Mouse (Mus musculus): ENCODE data around the gene Rasal2.

Rasal2 gene

GRCm38 (mm10) chr1:157412454-157413369 lies at the start of gene Rasal2:
Gene Rasal2, minus strand, starts transcription at chr1:157412595.
- peak; percentile 97 for DNase-seq (ENCODE audit: low read depth, low spot score)
- H3K36me3 ChIP-seq (ENCODE audit: control insufficient read depth, insufficient read depth, low read length, poor library complexity, severe bottlenecking): no peaks in the 10 kb centered on the region

GRCm38 (mm10) chr1:157461276-157461675 lies 48.9 kb upstream of the Rasal2 start:
- no peaks in the 10 kb centered on the region for H3K36me3 ChIP-seq (ENCODE audit: control insufficient read depth, insufficient read depth, low read length, poor library complexity, severe bottlenecking)
- DNase-seq (ENCODE audit: low read depth, low spot score): no peak
- no peaks in the 10 kb centered on the region for H3K27me3 ChIP-seq (ENCODE audit: control insufficient read depth, insufficient read depth, low read length, poor library complexity, severe bottlenecking)

More at GRCm38 (mm10) chr1:157412454-157413369, at the start of gene Rasal2:
- no peaks in the 10 kb centered on the region for H3K27me3 ChIP-seq (ENCODE audit: control insufficient read depth, insufficient read depth, low read length, poor library complexity, severe bottlenecking)

- H3K36me3 ChIP-seq (ENCODE audit: control insufficient read depth, insufficient read depth, low read length, poor library complexity, severe bottlenecking): no peaks in the 10 kb centered on the region
- no peak for DNase-seq (ENCODE audit: low read depth, low spot score)
- H3K27me3 ChIP-seq (ENCODE audit: control insufficient read depth, insufficient read depth, low read length, poor library complexity, severe bottlenecking): no peaks in the 10 kb centered on the region
These were observed 47.5 kb upstream of the Rasal2 start for GRCm38 (mm10) chr1:157459904-157460303.

GRCm38 (mm10) chr1:157458421-157459208 lies 46.2 kb upstream of the Rasal2 start, which contains the start of gene Cryzl2:
Gene Cryzl2, plus strand, starts transcription at chr1:157458577.
- peak; percentile 79 for DNase-seq (ENCODE audit: low read depth, low spot score)
- Histone ChIP-seq H3K27me3 (ENCODE audit: control insufficient read depth, insufficient read depth, low read length, poor library complexity, severe bottlenecking) (no peaks in the 10 kb centered on the region), H3K36me3 (ENCODE audit: control insufficient read depth, insufficient read depth, low read length, poor library complexity, severe bottlenecking) (no peaks in the 10 kb centered on the region)

- no peaks in the 10 kb centered on the region for H3K36me3 ChIP-seq (ENCODE audit: control insufficient read depth, insufficient read depth, low read length, poor library complexity, severe bottlenecking)
- H3K27me3 ChIP-seq (ENCODE audit: control insufficient read depth, insufficient read depth, low read length, poor library complexity, severe bottlenecking): no peaks in the 10 kb centered on the region
- DNase-seq (ENCODE audit: low read depth, low spot score): no peak
These were observed 45.4 kb upstream of the Rasal2 start for GRCm38 (mm10) chr1:157457789-157458188.

- no peaks in the 10 kb centered on the region for H3K36me3 ChIP-seq (ENCODE audit: control insufficient read depth, insufficient read depth, low read length, poor library complexity, severe bottlenecking)
- no peaks in the 10 kb centered on the region for H3K27me3 ChIP-seq (ENCODE audit: control insufficient read depth, insufficient read depth, low read length, poor library complexity, severe bottlenecking)
- no peak for DNase-seq (ENCODE audit: low read depth, low spot score)
These were observed 42.5 kb upstream of the Rasal2 start for GRCm38 (mm10) chr1:157454876-157455275.

GRCm38 (mm10) chr1:157452759-157453549 lies 40.6 kb upstream of the Rasal2 start:
- DNase-seq (ENCODE audit: low read depth, low spot score): no peak
- Histone ChIP-seq H3K27me3 (ENCODE audit: control insufficient read depth, insufficient read depth, low read length, poor library complexity, severe bottlenecking) (no peaks in the 10 kb centered on the region), H3K36me3 (ENCODE audit: control insufficient read depth, insufficient read depth, low read length, poor library complexity, severe bottlenecking) (no peaks in the 10 kb centered on the region)

GRCm38 (mm10) chr1:157452284-157452683 lies 39.9 kb upstream of the Rasal2 start:
- Histone ChIP-seq H3K36me3 (ENCODE audit: control insufficient read depth, insufficient read depth, low read length, poor library complexity, severe bottlenecking) (no peaks in the 10 kb centered on the region), H3K27me3 (ENCODE audit: control insufficient read depth, insufficient read depth, low read length, poor library complexity, severe bottlenecking) (no peaks in the 10 kb centered on the region)
- DNase-seq (ENCODE audit: low read depth, low spot score): no peak

GRCm38 (mm10) chr1:157449981-157450636 lies 37.7 kb upstream of the Rasal2 start:
- Histone ChIP-seq H3K27me3 (ENCODE audit: control insufficient read depth, insufficient read depth, low read length, poor library complexity, severe bottlenecking) (no peaks in the 10 kb centered on the region), H3K36me3 (ENCODE audit: control insufficient read depth, insufficient read depth, low read length, poor library complexity, severe bottlenecking) (no peaks in the 10 kb centered on the region)
- peak; percentile 13 for DNase-seq (ENCODE audit: low read depth, low spot score)

GRCm38 (mm10) chr1:157449532-157449931 lies 37.1 kb upstream of the Rasal2 start:
- peak; percentile 3 for DNase-seq (ENCODE audit: low read depth, low spot score)
- no peaks in the 10 kb centered on the region for H3K36me3 ChIP-seq (ENCODE audit: control insufficient read depth, insufficient read depth, low read length, poor library complexity, severe bottlenecking)
- H3K27me3 ChIP-seq (ENCODE audit: control insufficient read depth, insufficient read depth, low read length, poor library complexity, severe bottlenecking): no peaks in the 10 kb centered on the region

GRCm38 (mm10) chr1:157448805-157449188 lies 36.4 kb upstream of the Rasal2 start:
- Histone ChIP-seq H3K27me3 (ENCODE audit: control insufficient read depth, insufficient read depth, low read length, poor library complexity, severe bottlenecking) (no peaks in the 10 kb centered on the region), H3K36me3 (ENCODE audit: control insufficient read depth, insufficient read depth, low read length, poor library complexity, severe bottlenecking) (no peaks in the 10 kb centered on the region)
- DNase-seq (ENCODE audit: low read depth, low spot score): no peak

- H3K27me3 ChIP-seq (ENCODE audit: control insufficient read depth, insufficient read depth, low read length, poor library complexity, severe bottlenecking): no peaks in the 10 kb centered on the region
- no peaks in the 10 kb centered on the region for H3K36me3 ChIP-seq (ENCODE audit: control insufficient read depth, insufficient read depth, low read length, poor library complexity, severe bottlenecking)
- no peak for DNase-seq (ENCODE audit: low read depth, low spot score)
These were observed 35.9 kb upstream of the Rasal2 start for GRCm38 (mm10) chr1:157448164-157448804.

- H3K27me3 ChIP-seq (ENCODE audit: control insufficient read depth, insufficient read depth, low read length, poor library complexity, severe bottlenecking): no peaks in the 10 kb centered on the region
- H3K36me3 ChIP-seq (ENCODE audit: control insufficient read depth, insufficient read depth, low read length, poor library complexity, severe bottlenecking): no peaks in the 10 kb centered on the region
- DNase-seq (ENCODE audit: low read depth, low spot score): no peak
These were observed 34.7 kb upstream of the Rasal2 start for GRCm38 (mm10) chr1:157447142-157447541.

- peak; percentile 28 for DNase-seq (ENCODE audit: low read depth, low spot score)
- H3K27me3 ChIP-seq (ENCODE audit: control insufficient read depth, insufficient read depth, low read length, poor library complexity, severe bottlenecking): no peaks in the 10 kb centered on the region
- no peaks in the 10 kb centered on the region for H3K36me3 ChIP-seq (ENCODE audit: control insufficient read depth, insufficient read depth, low read length, poor library complexity, severe bottlenecking)
These were observed 33.9 kb upstream of the Rasal2 start for GRCm38 (mm10) chr1:157446325-157446724.
